Mouse (Mus musculus): Measurements from ENCODE around the gene Igfbp6.

GRCm38 (mm10) chr15:102102548-102103121 lies 41.5 kb upstream of the Igfbp6 start:
- no peak for TF ChIP-seq CTCF (IDR thresholded peaks at IDR 0.05; ENCODE audit: insufficient read depth, low read depth, low read length)
- no peak for TF ChIP-seq POLR2A (IDR thresholded peaks at IDR 0.05; ENCODE audit: insufficient read depth, low read depth, low read length)

Measured in olfactory bulb, adult 2 months (tissue).